Mouse (Mus musculus) CH12F3 (cell line): ENCODE data around the gene Oxgr1.
"Not testable (repeated sequence)": the region's sequence is repeated elsewhere in the genome, so short reads cannot be mapped to it uniquely, and the experiment has no call there.

ENCODE experiments used
- in situ Hi-C: fragments of 300-500 bp; cut with MboI; formaldehyde crosslinking; loops from 2 replicates; pipeline ENCODE4 v1.14.3; 2020; ENCODE audit warnings: low sequenced_read_pairs

Oxgr1 gene

DNA sequence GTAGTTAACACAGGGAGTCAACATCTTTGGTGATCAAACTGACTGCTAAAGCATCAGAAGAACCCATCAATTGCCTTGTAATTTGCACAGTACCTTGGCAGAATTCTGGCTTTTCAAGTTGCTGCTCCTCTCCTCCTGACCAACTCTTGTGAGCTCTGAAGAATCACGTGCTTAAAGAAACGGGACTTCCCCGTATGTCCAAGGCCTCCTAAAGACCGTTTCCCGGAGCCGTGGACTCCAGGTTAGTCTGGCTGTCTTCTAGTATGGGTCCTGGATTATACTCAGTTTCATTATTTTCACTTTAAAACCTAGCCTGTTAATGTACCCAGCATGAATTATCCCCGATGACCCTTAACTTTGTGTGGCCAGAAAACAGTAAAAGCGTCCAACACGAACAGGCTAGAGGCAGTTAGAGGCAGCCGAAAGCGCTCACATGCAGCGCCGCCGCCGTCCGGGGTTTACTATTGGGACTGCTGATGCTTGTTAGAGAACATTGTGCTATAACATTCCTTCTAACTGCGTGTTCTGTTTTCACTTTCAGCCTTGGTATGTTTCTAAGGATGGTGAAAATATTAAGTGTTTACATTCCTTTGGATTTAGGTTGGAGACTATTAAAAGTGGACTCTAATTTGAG, at the start of gene Oxgr1:
TSS of gene Oxgr1 (minus strand) at position 249 of the 634 bp plus-strand sequence.
- in situ Hi-C loops = no loop called here

DNA sequence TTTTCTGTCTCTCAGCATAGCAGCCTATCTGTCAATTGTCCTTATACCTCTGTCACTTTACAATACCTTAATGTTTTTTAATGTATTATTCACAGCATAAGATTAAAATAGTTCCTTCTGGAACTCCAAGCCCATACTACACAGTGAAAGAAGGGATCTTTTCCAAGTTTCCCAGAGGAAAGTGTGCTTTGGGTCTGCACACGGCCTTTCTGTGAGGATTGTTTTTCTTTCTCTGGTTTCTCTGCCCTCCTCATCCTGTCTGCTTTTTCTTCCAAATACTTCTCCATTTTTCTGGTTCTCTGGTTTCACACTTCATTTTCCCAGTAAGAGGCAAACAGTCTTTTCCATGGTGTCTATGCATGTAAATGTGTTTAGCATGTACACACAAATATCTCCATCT, 48.2 kb upstream of the Oxgr1 start:
- in situ Hi-C loops = no loop called here

DNA sequence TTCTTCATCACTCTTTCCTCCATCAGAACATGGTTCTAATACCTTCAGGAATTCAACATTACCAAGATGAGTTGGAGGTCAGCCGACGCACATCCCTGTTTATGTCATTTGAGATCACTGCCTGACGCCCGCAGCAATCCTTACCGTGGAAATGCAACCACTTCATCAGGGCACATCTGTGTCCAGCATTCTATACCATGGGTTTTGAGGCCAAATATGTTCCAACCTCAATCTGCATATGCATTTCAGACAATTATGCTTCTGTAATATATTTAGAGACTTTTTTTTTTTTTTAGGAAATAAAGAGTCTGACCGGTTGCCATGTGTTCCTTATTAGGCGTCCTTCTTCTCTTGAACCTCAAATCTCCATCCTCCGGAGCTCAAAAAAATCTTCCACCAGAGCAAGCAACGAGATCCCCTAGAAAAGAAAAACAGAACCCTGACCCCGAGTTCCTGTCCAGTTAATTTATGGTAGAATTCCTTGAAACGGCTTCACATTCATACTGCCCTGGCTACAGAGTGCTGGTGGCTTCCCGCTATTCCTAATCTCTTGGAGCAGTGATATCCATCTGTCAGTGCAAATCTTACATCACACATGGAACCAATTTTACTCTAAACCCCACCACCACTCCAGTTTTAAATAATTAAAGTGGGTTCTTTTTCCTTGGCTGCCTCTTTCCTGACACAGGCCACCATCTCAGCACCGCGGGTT, 47.6 kb upstream of the Oxgr1 start:
- in situ Hi-C loops = no loop called here

DNA sequence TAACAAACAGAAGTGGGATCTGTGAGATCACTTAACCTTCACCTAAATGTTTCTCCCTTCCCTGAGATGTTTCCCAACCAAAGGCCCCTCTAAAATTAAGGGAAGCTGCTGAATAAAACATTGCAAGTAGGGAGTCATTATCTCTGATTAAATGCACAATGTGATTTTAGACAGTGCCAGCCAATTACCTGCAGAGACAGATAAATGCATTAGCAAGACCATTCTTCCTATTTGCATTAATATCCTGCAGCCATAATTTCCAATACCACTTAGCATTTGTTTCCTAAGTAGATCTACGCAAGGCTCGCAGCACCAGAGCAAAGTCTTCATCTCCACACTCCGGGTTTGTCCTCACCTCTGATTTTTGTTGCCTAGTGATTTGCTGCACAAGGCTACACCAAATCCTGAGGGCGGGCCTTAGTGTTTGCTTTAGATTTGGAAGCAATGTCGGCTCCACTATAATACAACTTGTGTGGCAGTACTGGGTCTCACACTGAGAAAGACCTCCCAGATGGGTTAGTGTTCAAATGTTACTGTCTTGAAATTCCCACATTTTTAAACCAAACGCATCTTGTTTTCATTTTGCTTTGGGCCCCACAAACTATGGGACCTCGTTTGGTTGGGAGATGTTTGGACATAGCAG, 46.9 kb upstream of the Oxgr1 start:
- in situ Hi-C loops = no loop called here

DNA sequence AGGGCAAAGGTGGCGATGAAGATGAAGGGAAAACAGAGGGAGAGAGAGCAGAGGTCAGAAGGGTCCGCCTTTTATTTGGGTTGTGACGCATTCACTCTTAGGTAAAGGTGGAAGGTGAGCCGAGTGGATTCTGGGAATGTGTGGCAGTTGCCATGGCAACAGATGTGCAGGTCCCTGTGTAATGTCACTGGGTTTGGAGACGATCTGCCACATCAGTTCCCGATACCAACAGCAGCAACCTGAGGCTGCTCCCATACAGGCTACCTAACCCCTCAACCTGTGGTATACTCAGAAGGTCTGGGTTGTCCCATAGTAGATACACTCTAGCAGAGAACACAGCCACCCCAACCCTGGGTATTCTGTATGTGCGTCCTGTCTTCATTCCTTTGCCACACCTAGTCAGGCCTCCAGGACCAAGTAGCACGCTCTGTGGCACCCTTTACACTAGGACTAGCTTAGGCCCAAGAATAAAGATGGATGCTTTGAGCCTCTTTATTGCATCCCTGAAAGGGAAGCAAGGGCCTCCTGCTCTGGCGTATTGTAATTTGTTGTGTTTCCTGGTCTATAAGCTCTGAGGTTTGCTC, 41.9 kb upstream of the Oxgr1 start:
- in situ Hi-C loops = no loop called here

DNA sequence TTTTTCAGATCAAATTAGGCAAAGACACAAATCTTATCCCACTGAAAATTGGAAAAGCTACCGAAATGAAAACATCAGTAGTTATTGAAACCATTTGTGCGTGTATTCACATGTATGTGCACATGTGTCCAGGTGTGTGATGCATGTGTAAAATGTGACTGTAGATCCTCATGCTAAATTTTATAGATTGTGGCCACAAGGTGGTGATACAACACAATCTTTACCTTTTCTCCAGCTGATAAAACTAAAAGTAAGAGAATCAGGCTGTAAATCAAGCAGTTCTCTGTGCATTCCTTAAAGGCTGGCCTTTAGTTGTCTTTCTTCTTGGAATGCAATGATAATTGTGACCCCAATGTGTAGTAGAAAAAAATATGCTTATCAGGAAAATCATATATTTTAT, 34.0 kb upstream of the Oxgr1 start:
- in situ Hi-C loops = no loop called here

DNA sequence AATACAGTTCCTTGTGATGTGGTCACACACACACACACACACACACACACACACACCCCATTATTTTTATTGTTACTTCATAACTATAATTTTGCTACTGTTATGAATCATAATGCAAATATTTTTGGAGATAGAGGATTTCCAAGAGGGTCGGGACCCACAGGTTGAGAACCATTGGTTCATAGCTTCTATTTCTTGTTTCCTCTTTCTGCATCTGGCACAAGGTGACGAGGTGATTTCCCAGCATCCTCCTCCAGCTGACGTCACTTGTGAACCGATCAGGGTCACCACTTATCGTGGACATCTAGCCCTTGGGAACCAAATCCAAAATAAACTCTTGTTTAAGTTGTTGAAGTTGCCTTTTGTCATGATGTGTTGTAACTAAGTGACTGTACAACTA, 33.5 kb upstream of the Oxgr1 start:
- in situ Hi-C loops = no loop called here

DNA sequence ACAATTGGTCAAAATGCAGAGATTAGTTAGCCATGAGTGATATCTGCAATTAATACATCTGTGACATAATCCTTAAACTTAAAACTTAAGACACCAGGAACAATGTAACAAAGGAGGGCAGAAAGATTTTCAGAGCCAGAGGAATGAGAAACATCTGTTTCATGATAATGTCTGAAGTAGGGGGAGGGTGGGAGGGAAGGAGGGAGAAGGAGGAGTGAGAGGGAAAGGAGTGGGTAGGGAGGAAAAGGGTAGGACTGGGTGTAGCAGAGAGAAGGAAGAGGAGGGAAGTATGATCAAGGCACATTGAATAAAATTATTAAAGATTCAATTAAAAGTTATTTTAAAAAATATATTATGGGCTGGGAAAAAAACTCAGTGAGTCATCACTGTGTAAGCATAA, 32.0 kb upstream of the Oxgr1 start:
- in situ Hi-C loops = no loop called here

DNA sequence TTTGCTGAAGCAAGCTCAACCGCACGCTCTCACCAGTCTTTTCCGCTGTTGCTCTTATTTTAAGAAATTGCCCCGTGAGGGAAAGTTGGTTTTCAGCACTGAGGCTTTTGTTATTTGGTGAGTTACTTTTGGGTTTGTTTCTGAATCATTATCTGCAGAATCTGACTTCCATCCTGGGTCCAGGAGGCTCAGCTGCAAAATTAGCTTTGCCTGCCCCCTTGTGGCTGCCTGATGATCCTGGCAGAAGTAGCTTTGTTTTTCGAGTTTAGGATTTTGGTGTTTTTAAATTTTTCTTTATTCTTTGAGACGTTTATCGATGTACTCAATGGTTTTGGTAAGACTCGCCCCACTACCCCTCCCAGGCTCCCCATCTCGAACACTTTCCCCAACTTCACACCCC, 18.9 kb upstream of the Oxgr1 start:
- in situ Hi-C loops = no loop called here

DNA sequence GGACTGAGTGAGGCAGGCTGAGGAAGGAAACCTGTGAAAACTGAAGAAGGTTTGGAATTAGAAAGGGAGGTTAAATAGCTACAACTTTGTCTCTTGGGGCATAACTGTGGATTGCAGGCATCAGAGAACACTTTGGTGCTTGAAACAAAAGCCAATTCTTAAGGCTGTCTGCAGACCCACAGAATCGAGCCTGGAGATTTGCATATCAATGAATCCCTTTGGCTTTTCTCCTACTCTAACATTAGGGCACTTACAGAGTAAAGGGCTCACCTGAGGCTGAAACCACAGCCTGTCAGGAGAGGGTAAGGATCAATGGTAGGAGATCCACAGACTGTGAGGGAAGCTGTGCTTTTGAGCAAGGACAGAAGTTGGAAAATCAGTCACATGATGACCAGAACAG, 8.8 kb downstream of the Oxgr1 start:
- in situ Hi-C loops = no loop called here

DNA sequence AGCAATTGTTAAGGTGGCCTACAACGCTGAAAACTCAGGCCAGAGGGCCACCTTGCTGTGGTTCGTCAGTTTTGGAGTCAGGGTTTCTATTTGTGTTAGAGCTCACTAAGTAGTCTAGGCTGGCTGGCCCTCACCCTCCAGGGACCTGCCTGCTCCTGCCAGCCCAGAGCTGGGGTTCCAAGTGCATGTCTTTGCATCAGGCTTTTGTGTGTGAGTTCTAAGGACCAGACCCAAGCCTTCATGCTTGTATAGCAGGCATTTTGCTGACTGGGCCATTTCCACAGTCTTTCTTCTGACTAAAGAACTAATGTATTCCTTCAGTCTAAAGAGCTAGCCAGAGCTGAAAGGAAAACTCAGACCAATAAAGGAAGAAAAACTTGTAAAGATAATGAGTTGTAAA, 22.3 kb downstream of the Oxgr1 start:
- in situ Hi-C loops = no loop called here

DNA sequence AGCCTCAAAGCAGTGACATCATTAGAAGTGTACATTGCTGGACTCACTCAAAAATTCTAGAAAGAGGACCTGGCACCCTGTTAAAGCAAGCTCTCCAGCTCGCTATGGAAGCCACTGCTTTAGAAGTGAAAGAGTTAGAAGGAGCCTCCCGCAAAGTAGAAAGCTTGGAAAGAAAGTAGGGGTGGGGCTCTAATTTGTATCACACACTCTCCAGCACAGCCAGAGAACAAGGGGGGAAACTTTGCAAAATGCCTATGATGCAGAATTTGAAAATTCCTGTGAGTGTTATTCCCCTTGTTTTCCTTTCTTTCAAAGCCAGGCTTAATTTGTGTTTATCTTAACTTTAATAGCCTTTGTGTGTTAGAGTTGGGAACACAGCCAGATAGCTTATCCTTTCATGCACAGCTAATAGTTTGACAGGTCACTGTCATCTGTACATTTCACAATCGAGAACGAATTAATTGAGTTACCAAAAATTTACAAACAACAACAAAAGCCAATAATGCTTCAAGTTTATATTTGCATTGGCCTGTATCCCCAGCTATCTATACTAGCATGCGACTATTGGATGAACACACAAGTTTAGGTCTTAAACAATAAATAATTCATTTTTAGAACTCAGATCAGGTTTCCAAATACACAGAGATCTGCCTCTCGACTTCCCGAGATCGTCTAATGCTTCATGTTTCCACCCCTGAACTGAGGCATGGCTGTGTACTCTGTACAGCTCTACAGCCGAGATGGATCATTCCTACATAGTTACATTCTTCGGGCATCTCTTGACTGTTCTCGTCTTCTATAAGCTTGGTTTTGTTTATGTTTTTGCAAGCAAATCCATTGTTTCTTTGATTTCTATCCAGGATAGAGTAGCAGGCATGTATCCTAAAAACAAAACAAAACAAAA, 32.0 kb downstream of the Oxgr1 start:
- in situ Hi-C loops = no loop called here

DNA sequence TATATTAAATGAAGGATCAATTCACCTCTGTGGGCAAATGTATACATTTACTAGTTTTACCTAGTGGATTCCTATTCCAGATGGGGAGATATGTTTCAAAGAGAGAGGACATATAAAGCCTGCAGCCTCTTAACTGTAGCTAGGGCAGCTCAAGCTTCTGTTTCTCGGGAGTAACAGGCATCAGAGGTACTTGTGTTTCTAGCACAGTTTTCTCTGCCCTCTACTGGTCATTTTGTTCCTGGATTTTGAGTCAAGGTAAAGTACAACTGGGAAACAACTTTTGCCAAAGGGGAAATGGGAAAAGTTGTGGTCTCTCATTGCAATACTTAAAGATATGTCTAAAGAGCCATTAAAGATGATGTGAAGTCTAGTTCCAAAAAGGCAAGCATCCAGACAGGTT, 37.1 kb downstream of the Oxgr1 start:
- in situ Hi-C loops = no loop called here

DNA sequence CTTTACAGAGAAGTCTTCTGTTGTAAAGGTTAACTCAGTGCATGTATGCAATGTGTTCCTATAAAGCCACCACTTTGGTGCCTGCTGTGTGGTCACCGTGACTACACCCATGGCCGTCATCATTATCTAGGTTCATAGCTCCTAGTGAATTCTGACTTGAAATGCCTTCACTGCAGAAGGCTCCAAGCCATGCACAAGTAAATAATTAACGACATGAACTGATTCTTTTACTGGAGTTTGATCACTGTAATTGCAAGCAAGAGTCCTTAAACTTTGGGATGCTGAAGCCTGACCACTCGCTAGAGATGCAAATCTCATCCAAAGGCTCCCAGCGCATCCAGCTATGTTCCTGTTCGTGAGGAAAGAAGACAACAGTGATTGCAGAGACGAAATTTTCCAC, 38.6 kb downstream of the Oxgr1 start:
- in situ Hi-C loops = no loop called here

DNA sequence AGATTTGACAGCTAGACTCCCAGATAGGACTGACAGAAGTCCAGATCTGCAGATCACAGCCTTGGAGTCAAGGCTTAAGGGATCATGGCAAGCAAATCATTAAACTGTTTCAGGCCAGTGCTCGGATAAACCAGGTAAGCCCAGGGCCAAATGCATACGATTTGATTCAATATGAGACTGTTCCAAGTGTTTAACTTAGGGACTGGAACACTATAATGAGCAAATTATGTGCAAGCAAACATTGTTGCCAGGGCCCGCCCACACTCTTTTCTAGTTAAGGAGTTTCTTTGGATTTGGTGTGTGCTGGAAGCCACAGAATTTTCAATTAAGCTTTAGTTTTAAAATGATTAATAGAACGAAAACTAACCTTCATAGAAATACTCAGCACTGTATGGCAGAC, 39.6 kb downstream of the Oxgr1 start:
- in situ Hi-C loops = no loop called here

DNA sequence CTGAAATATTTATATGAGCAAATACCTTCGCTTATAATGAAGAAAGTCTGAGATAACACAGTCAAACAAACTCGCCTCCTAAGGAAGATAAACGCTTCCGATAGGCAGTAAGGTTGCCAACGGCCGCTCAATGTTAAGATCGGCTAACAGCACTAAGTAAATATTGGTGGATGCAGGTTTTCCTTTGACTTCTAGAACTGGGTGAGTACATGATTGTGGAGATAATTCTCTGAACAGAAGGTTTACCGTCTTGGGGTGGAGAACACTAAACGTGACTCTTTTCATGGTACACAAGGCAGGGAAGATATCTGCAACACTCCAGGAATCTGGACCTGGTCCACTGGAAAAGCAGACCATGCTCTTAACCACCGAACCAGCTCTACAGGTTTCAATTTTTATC, 52.6 kb downstream of the Oxgr1 start:
- in situ Hi-C loops = no loop called here

DNA sequence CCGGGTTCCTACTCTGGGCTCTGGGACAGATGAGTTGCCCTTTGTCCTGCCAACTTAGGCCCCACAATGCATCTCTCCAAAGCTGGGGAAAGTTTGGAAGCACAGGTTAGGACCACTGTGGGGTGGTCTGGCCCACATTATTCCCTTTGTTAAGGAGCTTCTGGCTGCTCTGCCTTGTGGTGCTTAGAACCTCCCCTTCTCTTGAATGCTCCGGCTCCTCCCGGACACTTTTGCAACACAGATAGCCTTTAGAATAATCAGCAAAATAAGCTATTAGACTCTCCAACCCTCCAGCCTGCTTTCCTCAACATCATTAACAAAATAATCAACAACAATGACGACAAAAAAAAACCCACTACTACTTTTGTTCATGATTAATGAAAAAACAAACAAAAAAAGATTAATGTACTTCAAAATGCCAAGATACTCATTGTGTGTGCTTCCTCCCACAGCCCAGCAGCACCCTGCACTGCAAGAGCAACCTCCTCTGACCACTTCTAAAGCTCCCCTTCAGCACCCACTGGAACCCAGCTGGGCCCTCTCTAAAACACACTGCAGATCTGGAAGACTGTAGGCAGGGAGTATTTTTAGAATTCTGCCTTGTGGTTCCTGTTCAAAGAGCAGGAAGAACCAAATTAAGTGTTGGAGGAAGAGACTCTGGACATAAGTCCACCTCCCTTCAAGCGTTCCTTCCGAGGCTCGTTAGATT, 53.1 kb downstream of the Oxgr1 start:
- in situ Hi-C loops = no loop called here

DNA sequence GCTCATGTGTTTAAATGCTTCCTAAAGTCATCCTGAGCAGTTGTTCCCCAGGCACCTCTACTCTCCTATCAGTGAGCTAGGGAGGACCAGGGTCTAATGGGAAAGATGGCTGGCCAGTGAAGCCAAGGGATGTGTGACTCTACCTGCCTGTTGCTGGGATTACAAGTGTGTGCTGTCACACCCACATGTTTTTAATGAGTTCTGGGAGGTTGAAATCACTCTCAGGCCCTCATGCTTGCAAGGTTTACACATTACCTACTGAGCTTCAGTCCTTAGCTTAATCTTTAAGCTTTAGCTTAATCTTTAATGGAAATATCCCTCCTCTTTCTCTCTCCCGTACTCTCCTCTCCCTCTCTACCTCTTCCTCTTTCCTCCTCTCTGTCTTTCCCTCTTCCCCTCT, 55.0 kb downstream of the Oxgr1 start:
- in situ Hi-C loops = no loop called here

DNA sequence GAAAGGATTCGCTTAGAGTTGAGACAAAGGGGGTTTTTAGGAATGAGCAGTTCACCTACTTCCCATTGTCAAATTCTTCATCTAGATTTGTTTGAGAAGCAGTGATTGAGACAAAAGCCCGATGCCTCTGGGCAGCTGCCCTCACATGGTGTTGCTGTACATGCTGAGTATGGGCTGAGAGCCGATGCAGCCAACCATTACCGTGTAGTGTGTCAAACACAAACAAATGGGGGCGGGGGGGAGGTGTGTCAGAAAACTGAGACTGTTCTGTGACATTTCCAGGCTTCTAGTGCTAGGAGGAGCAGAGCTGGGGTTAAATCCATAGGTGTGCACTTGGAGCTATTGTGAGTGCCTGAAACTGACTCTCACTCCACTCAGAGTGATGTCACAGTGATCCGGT, 55.5 kb downstream of the Oxgr1 start:
- in situ Hi-C loops = no loop called here

DNA sequence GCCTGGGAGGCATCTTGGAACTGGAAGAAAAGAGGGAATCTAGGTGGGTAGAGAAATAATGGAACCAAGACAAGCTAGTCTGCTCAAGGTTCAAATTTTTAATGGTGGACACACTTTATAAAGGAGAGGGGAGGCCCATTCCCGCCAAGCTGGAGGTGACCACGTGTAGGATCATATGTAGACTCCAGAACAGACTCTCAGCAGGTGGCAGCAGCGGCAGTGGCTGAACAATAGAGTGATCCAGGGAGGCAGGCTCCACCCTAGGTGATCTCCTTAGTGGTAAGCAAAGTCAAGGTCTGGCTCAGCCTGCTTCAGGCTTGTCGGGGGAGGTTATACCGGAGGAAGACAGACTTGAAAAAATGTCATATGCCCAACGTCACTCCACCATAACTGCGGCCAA, 55.9 kb downstream of the Oxgr1 start:
- in situ Hi-C loops = not testable (repeated sequence)
